In genomic region chr11:43473635-43474224, GRCm38 (mm10) we compare ENCODE assay signal across 8 mouse cellular contexts. TPM values are rescaled to one million over a fixed set of nuclear protein-coding genes. Genes with fewer than 3 reads are reported as not detected.
DNase-seq lines count a peak whose midpoint lies in the region; ATAC-seq and TF ChIP-seq lines count a peak whose summit lies in the region.

No protein-coding gene starts in this region.

- H3K27me3 ChIP-seq in heart, embryonic 15.5 days, result no peaks in the 10 kb centered on the region; the same call in 1 of the 2 replicates
- H3K27me3 ChIP-seq in hindbrain, embryonic 10.5 days (ENCODE audit: insufficient read depth, poor library complexity, severe bottlenecking), result peaks cover 19% of the 10 kb centered on the region
- no peaks in the 10 kb centered on the region for H3K27me3 ChIP-seq in midbrain, embryonic 11.5 days (ENCODE audit: control insufficient read depth, insufficient read depth, low read length)

- TF ChIP-seq POLR2A in cortical plate, adult 2 months (IDR thresholded peaks at IDR 0.05; ENCODE audit: extremely low read depth, insufficient read depth, low read length), result no peak

- ATAC-seq in heart, embryonic 15.5 days (replicated peaks; ENCODE audit: insufficient number of reproducible peaks, insufficient read depth, low FRiP score, low read depth), result no peak
- ATAC-seq in midbrain, embryonic 11.5 days (ENCODE audit: low FRiP score), result peak; percentile 36; the same call in 1 of the 2 replicates

- intact Hi-C loops in heart, postnatal 25 days (cut with DNase I), result no loop called here

- H3K4me2 ChIP-seq in heart, embryonic 15.5 days, result peak overlapping the region; percentile 76
- peak overlapping the region; percentile 66 for H3K4me2 ChIP-seq in midbrain, embryonic 11.5 days

- no peak for DNase-seq in heart, postnatal 25 days (ENCODE audit: low spot score)
- no peak for DNase-seq in hindbrain, embryonic 10.5 days (ENCODE audit: low spot score)
- peak; percentile 73 for DNase-seq in midbrain, embryonic 11.5 days (ENCODE audit: low spot score, missing footprints)
- DNase-seq in adrenal gland, adult (ENCODE audit: inconsistent age in 2 of 2, low spot score in 1 of 2), result no peak
- no peak for DNase-seq in cerebellum, adult 18-20 months
- no peak for DNase-seq in frontal cortex, postnatal 10 days (ENCODE audit: low spot score in 2 of 2)

- peaks cover 14% of the 10 kb centered on the region for H3K4me1 ChIP-seq in heart, embryonic 15.5 days (replicated peaks)
- no peaks in the 10 kb centered on the region for H3K4me1 ChIP-seq in cortical plate, adult 2 months (ENCODE audit: control insufficient read depth, insufficient read depth, low read length)
- H3K4me1 ChIP-seq in hindbrain, embryonic 10.5 days (replicated peaks), result peaks cover 18% of the 10 kb centered on the region
- H3K4me1 ChIP-seq in midbrain, embryonic 11.5 days (ENCODE audit: control insufficient read depth, insufficient read depth, low read length), result peaks cover 5% of the 10 kb centered on the region; the same call in 1 of the 2 replicates

- no peak overlapping the region for H3K9ac ChIP-seq in heart, embryonic 15.5 days
- no peak overlapping the region for H3K9ac ChIP-seq in midbrain, embryonic 11.5 days (ENCODE audit: low read length)

- no peak overlapping the region for H3K27ac ChIP-seq in heart, embryonic 15.5 days
- no peak overlapping the region for H3K27ac ChIP-seq in cortical plate, adult 2 months (ENCODE audit: insufficient read depth, low read length)
- peak overlapping the region; percentile 74; the same call in 1 of the 2 replicates for H3K27ac ChIP-seq in hindbrain, embryonic 10.5 days
- H3K27ac ChIP-seq in midbrain, embryonic 11.5 days (ENCODE audit: low read depth, low read length), result no peak overlapping the region

- TF ChIP-seq CTCF in cortical plate, adult 2 months (IDR thresholded peaks at IDR 0.05; ENCODE audit: extremely low read depth, insufficient read depth, low read length), result no peak

- no peaks in the 10 kb centered on the region for H3K9me3 ChIP-seq in heart, embryonic 15.5 days (replicated peaks)
- H3K9me3 ChIP-seq in hindbrain, embryonic 10.5 days, result no peaks in the 10 kb centered on the region
- no peaks in the 10 kb centered on the region for H3K9me3 ChIP-seq in midbrain, embryonic 11.5 days (ENCODE audit: control insufficient read depth, low read length)

- peak overlapping the region; percentile 46 for H3K4me3 ChIP-seq in heart, embryonic 15.5 days
- peak overlapping the region; percentile 26; the same call in 1 of the 2 replicates for H3K4me3 ChIP-seq in cortical plate, adult 2 months (ENCODE audit: insufficient read depth, low read length)
- peak overlapping the region; percentile 49 for H3K4me3 ChIP-seq in hindbrain, embryonic 10.5 days
- H3K4me3 ChIP-seq in midbrain, embryonic 11.5 days (ENCODE audit: low read depth, low read length), result peak overlapping the region; percentile 31

- no peaks in the 10 kb centered on the region for H3K36me3 ChIP-seq in heart, embryonic 15.5 days
- no peaks in the 10 kb centered on the region for H3K36me3 ChIP-seq in hindbrain, embryonic 10.5 days
- no peaks in the 10 kb centered on the region for H3K36me3 ChIP-seq in midbrain, embryonic 11.5 days (ENCODE audit: control insufficient read depth, insufficient read depth, low read length)

- 51% methylated on average over 15 of the region's 15 CpGs for WGBS in heart, embryonic 15.5 days
- 59% methylated on average over 15 of the region's 15 CpGs for WGBS in hindbrain, embryonic 10.5 days
- WGBS in midbrain, embryonic 11.5 days, result 56% methylated on average over 15 of the region's 15 CpGs

RNA-seq across cellular contexts. Expression of gene C1qtnf2, which starts 0.3 kb away (rescaled TPM):
- polyA plus RNA-seq in heart, embryonic 15.5 days (2015; fragmentation: Nextera tagmentation; extraction: Ambion mirVana), result 6.4 and 8.1 TPM in 2 replicates
- total RNA-seq in heart, postnatal 25 days (2021), result 1 to 10 TPM; 6.7 to 6.9 TPM
- polyA plus RNA-seq in cortical plate, adult 2 months (2012; rRNA removed), result 2.1 and 3.7 TPM in 2 replicates
- 1.1 and 1.3 TPM in 2 replicates for polyA plus RNA-seq in hindbrain, embryonic 10.5 days (2016; fragmentation: Nextera tagmentation; extraction: Ambion mirVana)
- 2.7 and 3.1 TPM in 2 replicates for polyA plus RNA-seq in midbrain, embryonic 11.5 days (2014; fragmentation: Nextera tagmentation; extraction: Ambion mirVana)

RNA-seq across cellular contexts. Expression of gene Slu7, which starts 40.2 kb away (rescaled TPM):
- polyA plus RNA-seq in heart, embryonic 15.5 days (2015; fragmentation: Nextera tagmentation; extraction: Ambion mirVana), result 35.8 and 42.3 TPM in 2 replicates
- 10 to 100 TPM; 26.2 to 27.0 TPM for total RNA-seq in heart, postnatal 25 days (2021)
- 20.1 and 20.9 TPM in 2 replicates for polyA plus RNA-seq in cortical plate, adult 2 months (2012; rRNA removed)
- 53.5 and 54.6 TPM in 2 replicates for polyA plus RNA-seq in hindbrain, embryonic 10.5 days (2016; fragmentation: Nextera tagmentation; extraction: Ambion mirVana)
- polyA plus RNA-seq in midbrain, embryonic 11.5 days (2014; fragmentation: Nextera tagmentation; extraction: Ambion mirVana), result 71.6 and 76.7 TPM in 2 replicates

RNA-seq across cellular contexts. Expression of gene Pttg1, which starts 47.7 kb away (rescaled TPM):
- polyA plus RNA-seq in heart, embryonic 15.5 days (2015; fragmentation: Nextera tagmentation; extraction: Ambion mirVana), result 102 and 121 TPM in 2 replicates
- total RNA-seq in heart, postnatal 25 days (2021), result 10 to 100 TPM; 64.3 to 73.1 TPM
- 98.8 and 109 TPM in 2 replicates for polyA plus RNA-seq in cortical plate, adult 2 months (2012; rRNA removed)
- 115 and 124 TPM in 2 replicates for polyA plus RNA-seq in hindbrain, embryonic 10.5 days (2016; fragmentation: Nextera tagmentation; extraction: Ambion mirVana)
- polyA plus RNA-seq in midbrain, embryonic 11.5 days (2014; fragmentation: Nextera tagmentation; extraction: Ambion mirVana), result 89.0 and 97.1 TPM in 2 replicates

RNA-seq across cellular contexts. Expression of gene Ccnjl, which starts 54.9 kb away (rescaled TPM):
- 20.2 and 21.0 TPM in 2 replicates for polyA plus RNA-seq in heart, embryonic 15.5 days (2015; fragmentation: Nextera tagmentation; extraction: Ambion mirVana)
- 1 to 10 TPM; 2.3 to 3.5 TPM for total RNA-seq in heart, postnatal 25 days (2021)
- 1.7 and 2.3 TPM in 2 replicates for polyA plus RNA-seq in cortical plate, adult 2 months (2012; rRNA removed)
- 37.4 and 45.5 TPM in 2 replicates for polyA plus RNA-seq in hindbrain, embryonic 10.5 days (2016; fragmentation: Nextera tagmentation; extraction: Ambion mirVana)
- 35.7 and 40.2 TPM in 2 replicates for polyA plus RNA-seq in midbrain, embryonic 11.5 days (2014; fragmentation: Nextera tagmentation; extraction: Ambion mirVana)
